Mouse (Mus musculus) right cerebral cortex, postnatal 4 days (tissue): Measurements from ENCODE around the gene Dhdds.
"Not testable (repeated sequence)": the region's sequence is repeated elsewhere in the genome, so short reads cannot be mapped to it uniquely, and the experiment has no call there.

Source experiments
- DNase-seq: peaks from one replicate; pipeline ENCODE4 v3.0.0-alpha.2; 2022

The Dhdds gene

GRCm38 (mm10) chr4:134002903-134003302 lies 2.2 kb upstream of the Dhdds start:
- DNase-seq = no peak

GRCm38 (mm10) chr4:134002246-134002645 lies 1.5 kb upstream of the Dhdds start:
- no peak for DNase-seq

GRCm38 (mm10) chr4:134001710-134002109 lies 992 bp upstream of the Dhdds start:
- DNase-seq = no peak

GRCm38 (mm10) chr4:133994697-133995096 lies 6.0 kb downstream of the Dhdds start:
- DNase-seq = no peak

GRCm38 (mm10) chr4:133991087-133991660 lies 9.5 kb downstream of the Dhdds start:
- DNase-seq = no peak

GRCm38 (mm10) chr4:133990035-133990434 lies 10.7 kb downstream of the Dhdds start:
- no peak for DNase-seq

GRCm38 (mm10) chr4:133988289-133988688 lies 12.4 kb downstream of the Dhdds start:
- not testable (repeated sequence) for DNase-seq

- no peak for DNase-seq
Measured at GRCm38 (mm10) chr4:133982936-133983335, 17.8 kb downstream of the Dhdds start.

- no peak for DNase-seq
Measured at GRCm38 (mm10) chr4:133980496-133980895, 20.2 kb downstream of the Dhdds start.

GRCm38 (mm10) chr4:133978021-133978711 lies 22.6 kb downstream of the Dhdds start:
- no peak for DNase-seq

GRCm38 (mm10) chr4:133971741-133972140 lies 29.0 kb downstream of the Dhdds start:
- no peak for DNase-seq

GRCm38 (mm10) chr4:133970876-133971275 lies 29.8 kb downstream of the Dhdds start:
- peak; percentile 41 for DNase-seq

GRCm38 (mm10) chr4:133970196-133970595 lies 30.5 kb downstream of the Dhdds start:
- peak; percentile 39 for DNase-seq

- no peak for DNase-seq
Measured at GRCm38 (mm10) chr4:133969114-133969770, 31.5 kb downstream of the Dhdds start.

GRCm38 (mm10) chr4:133968150-133968921 lies 32.4 kb downstream of the Dhdds start, which contains the start of gene Hmgn2:
Gene Hmgn2 (minus strand): TSS chr4:133968650.
- peak; percentile 44 for DNase-seq

- DNase-seq = peak; percentile 97
Measured at GRCm38 (mm10) chr4:133967866-133968149, 32.9 kb downstream of the Dhdds start.

- peak; percentile 95 for DNase-seq
Measured at GRCm38 (mm10) chr4:133967138-133967865, 33.4 kb downstream of the Dhdds start.

- no peak for DNase-seq
Measured at GRCm38 (mm10) chr4:133966271-133966940, 34.3 kb downstream of the Dhdds start.

- DNase-seq = no peak
Measured at GRCm38 (mm10) chr4:133962566-133962965, 38.2 kb downstream of the Dhdds start.

- no peak for DNase-seq
Measured at GRCm38 (mm10) chr4:133958884-133959283, 41.8 kb downstream of the Dhdds start.

GRCm38 (mm10) chr4:133956358-133956757 lies 44.4 kb downstream of the Dhdds start:
- no peak for DNase-seq

- no peak for DNase-seq
Measured at GRCm38 (mm10) chr4:133946736-133947135, 54.0 kb downstream of the Dhdds start.
